Mouse (Mus musculus) heart, postnatal 0 days (tissue): Measurements from ENCODE around the gene Hjurp.

ENCODE experiments used
- CTCF ChIP-seq: IDR thresholded peaks from 2 replicates; pipeline ENCODE4 v1.5.1; 2016; ENCODE audit warnings: antibody characterized with exemption, control low read depth, low read depth
- EP300 ChIP-seq: IDR thresholded peaks from 2 replicates; pipeline ENCODE4 v1.6.1; 2016; ENCODE audit warnings: antibody characterized with exemption, low read depth

DNA sequence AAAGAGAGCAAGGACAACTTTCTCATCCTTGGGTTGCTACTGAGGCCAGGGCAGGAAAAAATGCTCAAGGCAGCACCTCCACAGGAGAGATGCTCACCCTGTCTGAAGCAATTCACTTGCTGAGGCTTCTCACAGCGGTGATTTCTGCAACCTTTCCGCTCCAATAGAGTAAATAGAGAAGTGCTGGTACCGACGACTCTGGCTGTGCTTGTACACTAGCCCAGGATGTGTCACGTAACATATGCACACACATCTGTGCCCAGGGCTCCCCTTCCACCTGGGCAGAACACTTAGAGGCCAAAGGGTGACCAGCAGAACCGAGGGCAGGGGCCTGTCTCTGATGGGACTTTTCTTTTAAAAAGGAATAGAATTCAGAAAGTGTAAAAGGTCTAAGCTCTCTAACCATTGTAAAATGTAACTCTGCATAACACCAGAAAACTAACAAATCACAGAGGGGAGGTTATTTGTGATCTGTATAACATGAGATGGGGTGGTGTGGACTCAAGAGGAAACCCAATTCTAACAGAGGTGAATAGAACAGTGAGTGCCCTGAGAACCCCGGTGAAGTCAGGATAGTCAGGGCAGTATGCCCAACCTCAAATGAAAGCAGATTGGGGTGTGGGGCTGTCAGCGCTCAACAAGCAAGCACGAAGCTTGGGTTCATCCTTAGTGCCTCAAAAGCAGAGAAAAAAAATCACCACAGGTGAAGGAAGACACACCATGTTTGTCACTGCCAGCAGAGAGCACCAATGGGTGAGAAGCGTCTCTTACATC, 16.6 kb downstream of the Hjurp start:
- TF ChIP-seq CTCF (no peak), EP300 (no peak)
